Mouse (Mus musculus) bone marrow, adult 2 months (tissue): ENCODE results near the gene Pds5a.

Source experiments
- CTCF ChIP-seq: fragments of 200-500 bp; IDR thresholded peaks from 2 replicates; pipeline ENCODE4 v1.5.1; 2011; ENCODE audit warnings: low read length, control low read depth; ENCODE audit not compliant: control insufficient read depth, insufficient read depth
- POLR2A ChIP-seq: fragments of 200-500 bp; IDR thresholded peaks from 2 replicates; pipeline ENCODE4 v1.6.1; 2011; ENCODE audit warnings: low read depth, mild to moderate bottlenecking, control low read depth, low read length, borderline replicate concordance; ENCODE audit not compliant: control insufficient read depth

GRCm38 (mm10) chr5:65706171-65706570 lies 8.1 kb upstream of the Pds5a start:
- TF ChIP-seq POLR2A (no peak), CTCF (no peak)
